Mouse (Mus musculus): Measurements from ENCODE around the gene Il1b.

DNA sequence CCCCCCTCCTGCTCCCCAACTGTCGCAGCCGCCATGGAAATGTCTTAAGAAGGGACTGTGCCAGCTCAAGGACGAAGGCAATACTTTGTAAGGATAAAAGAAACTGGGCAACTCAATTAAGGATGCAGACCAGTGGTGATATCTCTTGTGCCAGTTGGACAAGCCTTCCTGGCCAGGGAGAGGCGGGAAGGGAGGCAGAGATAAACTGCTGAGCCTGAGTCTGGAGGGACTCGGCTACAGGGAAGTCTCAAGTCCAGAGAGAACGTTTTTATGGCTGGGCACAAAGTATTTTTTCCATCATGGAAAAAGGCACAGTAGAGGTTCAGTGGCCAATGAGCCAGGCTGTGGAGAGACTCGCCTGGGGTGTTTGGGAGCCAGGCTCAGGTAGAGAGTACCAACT is 40.9 kb downstream of the Il1b start:
- TF ChIP-seq CTCF (IDR thresholded peaks at IDR 0.05; ENCODE audit: low read depth) (no peak), EP300 (optimal IDR thresholded peaks at IDR 0.05) (no peak)

Data from stomach, postnatal 0 days (tissue).